18 mouse cellular contexts compared by ENCODE assay signal in the genomic region with DNA sequence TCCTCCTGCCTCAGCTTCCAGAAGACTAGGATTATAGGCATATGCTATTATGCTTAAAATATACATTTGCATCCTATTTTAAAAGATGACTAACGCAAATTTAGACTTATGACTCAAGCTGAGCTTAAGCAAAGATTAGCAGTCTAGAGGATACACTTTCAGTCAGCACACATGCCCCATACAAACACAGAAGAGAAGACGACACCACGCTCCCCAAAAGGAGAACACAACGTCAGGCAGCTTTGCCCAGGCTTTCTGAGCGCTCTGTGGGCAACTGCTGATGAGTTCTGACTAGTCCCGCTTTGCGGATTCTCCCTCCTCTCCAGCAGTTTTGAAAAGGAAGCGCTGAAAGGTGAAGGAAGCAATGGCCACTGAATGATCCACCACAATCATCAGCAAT.
"Had no signal": no experiment of that assay in that cellular context is flagged by ENCODE, and none has a peak within 500 bp of the region (broad histone marks: within the 10 kb centered on the region; RNA-seq: fewer than 3 reads in every experiment).

No protein-coding gene starts in this region.

- ATAC-seq: liver, postnatal 0 days; lung, postnatal 0 days had no signal

- H3K4me3 ChIP-seq: kidney, embryonic 15.5 days; limb, embryonic 12.5 days; limb, embryonic 15.5 days; megakaryocyte, embryonic 14.5 days had no signal

- H3K27ac ChIP-seq: kidney, embryonic 15.5 days; limb, embryonic 12.5 days; limb, embryonic 15.5 days; liver, embryonic 14.5 days had no signal

- DNase-seq: kidney, adult 11 months; kidney, adult 8-10 months; kidney, postnatal 10 days; kidney, postnatal 36 days; left cerebral cortex, postnatal 4 days; liver, postnatal 0 days; lung, embryonic 14.5 days; midbrain, embryonic 14.5 days; spleen, adult 18-20 months; thymus, adult 2 months; thymus, postnatal 14 days; thymus, postnatal 4 days had no signal
